Mouse (Mus musculus): Measurements from ENCODE around the gene Unc119.
A peak's percentile ranks its signal among the peaks of the same experiment; 100 is the strongest.

The Unc119 gene

DNA sequence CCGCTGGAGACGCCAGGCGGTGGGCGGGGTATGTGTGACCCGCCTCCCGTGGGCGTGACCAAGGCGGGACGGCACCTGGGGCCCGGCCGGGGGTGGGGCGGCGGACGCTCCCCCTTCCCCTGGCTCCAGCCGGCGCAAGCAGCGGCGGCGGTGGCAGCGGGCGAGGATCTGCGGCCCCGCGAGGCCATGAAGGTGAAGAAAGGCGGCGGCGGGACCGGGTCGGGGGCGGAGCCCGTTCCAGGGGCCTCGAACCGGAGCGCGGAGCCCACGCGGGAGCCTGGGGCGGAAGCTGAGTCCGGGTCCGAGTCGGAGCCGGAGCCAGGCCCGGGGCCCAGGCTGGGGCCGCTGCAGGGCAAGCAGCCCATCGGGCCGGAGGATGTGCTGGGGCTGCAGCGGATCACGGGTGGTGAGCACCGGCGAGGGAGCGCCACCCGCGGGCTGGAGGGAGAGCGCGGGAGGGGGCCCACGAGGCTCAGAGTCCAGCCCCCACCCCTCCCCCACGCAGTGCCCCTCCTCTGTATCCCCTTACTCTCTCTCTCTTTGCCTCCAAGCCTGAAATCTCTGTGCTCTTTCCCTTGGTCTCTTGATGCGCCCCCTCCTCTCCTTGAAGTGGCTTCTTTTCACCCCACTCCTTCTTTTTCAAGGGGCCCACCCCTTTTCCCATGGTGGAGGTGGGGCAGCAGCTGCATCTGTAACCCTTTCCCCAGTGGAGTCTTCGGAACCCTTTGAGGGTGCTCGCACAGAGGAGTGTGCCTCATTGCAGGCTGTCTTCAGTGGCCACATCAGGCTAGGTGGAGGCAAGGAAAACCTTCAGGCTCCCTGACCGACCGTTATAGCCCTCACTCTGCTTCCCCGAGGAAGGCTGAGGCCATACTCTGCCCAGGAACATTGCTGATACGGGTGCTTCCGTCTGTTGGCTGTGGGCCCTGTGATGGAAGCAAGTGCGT, at the start of gene Unc119:
TSS of gene Unc119 (plus strand) at position 102 of the 947 bp plus-strand sequence.
- peak; percentile 74 to 84 for DNase-seq (ENCODE audit: low spot score in 2 of 2)

- no peak for DNase-seq (ENCODE audit: low spot score in 2 of 2)
These were observed 48.7 kb upstream of the Unc119 start for GRCm38 (mm10) chr11:78294585-78294984.

GRCm38 (mm10) chr11:78300917-78301316, 42.4 kb upstream of the Unc119 start:
- no peak for DNase-seq (ENCODE audit: low spot score in 2 of 2)

GRCm38 (mm10) chr11:78301357-78302084, 41.8 kb upstream of the Unc119 start, which contains the start of gene Spag5:
Gene Spag5, plus strand, starts transcription at chr11:78301529.
- peak; percentile 88 to 93 for DNase-seq (ENCODE audit: low spot score in 2 of 2)

DNA sequence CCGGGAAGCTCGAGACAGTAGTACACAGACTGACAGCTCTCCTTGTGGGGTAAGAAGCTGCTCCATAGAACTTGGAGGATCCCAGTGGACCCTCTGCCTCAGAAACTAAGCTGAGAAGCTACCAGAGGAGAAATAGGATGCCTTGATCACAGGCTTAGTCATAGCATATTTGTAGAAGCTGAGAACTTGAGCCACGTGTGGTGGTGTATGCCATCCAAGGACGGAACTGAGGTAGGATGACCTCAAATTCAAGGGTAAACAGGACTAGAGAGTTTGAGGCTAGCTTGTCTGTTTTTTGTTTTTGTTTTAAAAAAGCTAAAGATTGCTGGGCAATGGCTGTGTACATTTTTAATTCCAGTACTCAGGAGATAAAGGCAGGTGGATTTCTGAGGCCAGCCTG, 38.0 kb upstream of the Unc119 start:
- no peak for DNase-seq (ENCODE audit: low spot score in 2 of 2)

GRCm38 (mm10) chr11:78310861-78311511, 32.3 kb upstream of the Unc119 start:
- no peak for DNase-seq (ENCODE audit: low spot score in 2 of 2)

- DNase-seq (ENCODE audit: low spot score in 2 of 2) = no peak
These were observed 29.6 kb upstream of the Unc119 start for GRCm38 (mm10) chr11:78313662-78314061.

- DNase-seq (ENCODE audit: low spot score in 2 of 2) = no peak
These were observed 24.9 kb upstream of the Unc119 start for GRCm38 (mm10) chr11:78318411-78318810.

DNA sequence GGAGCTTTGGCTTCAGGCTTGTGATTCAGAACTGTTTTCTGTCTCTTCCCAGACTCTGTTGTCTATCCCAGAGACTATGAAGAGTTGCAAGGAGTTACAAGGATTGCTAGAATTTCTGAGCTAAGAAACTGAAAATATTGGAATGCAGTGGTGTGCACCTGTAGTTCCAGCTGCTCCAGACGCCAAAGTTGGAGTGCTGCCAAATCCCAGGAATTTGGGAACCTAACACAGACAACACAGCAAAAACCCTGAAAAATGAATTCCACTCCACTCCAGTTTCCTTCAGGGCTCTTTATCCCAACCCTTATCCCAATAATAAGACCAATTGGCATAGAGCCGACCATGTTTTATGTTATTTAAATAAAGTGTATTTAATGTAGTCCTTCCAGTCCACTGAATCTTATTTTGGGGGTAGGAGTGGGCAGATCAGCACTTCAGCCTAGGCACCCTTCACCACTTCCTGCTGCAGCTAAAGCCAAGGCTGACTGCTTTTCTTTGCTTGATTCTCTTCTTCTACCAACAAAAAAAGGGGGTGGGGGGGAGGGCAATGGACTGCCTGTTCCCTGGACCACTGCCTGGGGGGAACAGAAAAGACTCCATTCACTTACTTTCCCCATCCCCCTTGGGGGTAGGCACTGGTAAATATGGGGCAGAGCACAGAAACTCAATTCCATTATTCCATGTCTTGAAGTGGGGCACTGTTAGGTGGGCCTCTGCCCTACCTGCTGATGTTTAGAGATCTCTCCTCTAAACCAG, 21.0 kb upstream of the Unc119 start:
- DNase-seq (ENCODE audit: low spot score in 2 of 2) = no peak

GRCm38 (mm10) chr11:78322860-78323259, 20.4 kb upstream of the Unc119 start, which contains the start of gene Aldoc:
Gene Aldoc, plus strand, starts transcription at chr11:78322968.
- peak; percentile 57 to 87 for DNase-seq (ENCODE audit: low spot score in 2 of 2)

- no peak for DNase-seq (ENCODE audit: low spot score in 2 of 2)
These were observed 19.1 kb upstream of the Unc119 start for GRCm38 (mm10) chr11:78324000-78324785.

DNA sequence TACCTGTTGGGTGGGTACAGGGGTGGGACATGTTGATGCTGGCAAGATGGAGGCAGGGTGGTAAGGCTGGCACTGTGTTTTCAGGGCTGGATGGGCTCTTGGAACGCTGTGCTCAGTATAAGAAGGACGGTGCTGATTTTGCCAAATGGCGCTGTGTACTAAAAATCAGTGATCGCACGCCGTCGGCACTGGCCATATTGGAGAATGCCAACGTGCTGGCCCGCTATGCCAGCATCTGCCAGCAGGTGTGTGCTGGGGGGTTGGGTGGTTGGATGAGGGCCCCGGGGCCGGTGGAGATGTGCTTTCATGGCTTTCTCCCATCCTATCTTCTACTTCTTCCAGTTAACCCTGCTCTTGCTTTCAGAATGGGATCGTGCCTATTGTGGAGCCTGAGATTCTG, 18.3 kb upstream of the Unc119 start:
- no peak for DNase-seq (ENCODE audit: low spot score in 2 of 2)

- no peak for DNase-seq (ENCODE audit: low spot score in 2 of 2)
These were observed 16.1 kb upstream of the Unc119 start for GRCm38 (mm10) chr11:78327215-78327614.

GRCm38 (mm10) chr11:78327634-78328511, 15.4 kb upstream of the Unc119 start, which contains the start of gene Pigs:
Gene Pigs, plus strand, starts transcription at chr11:78328415.
- peak; percentile 96 to 99 for DNase-seq (ENCODE audit: low spot score in 2 of 2)

- DNase-seq (ENCODE audit: low spot score in 2 of 2) = no peak
These were observed 14.7 kb upstream of the Unc119 start for GRCm38 (mm10) chr11:78328512-78329056.

- no peak for DNase-seq (ENCODE audit: low spot score in 2 of 2)
These were observed 10.6 kb upstream of the Unc119 start for GRCm38 (mm10) chr11:78332676-78333075.

DNA sequence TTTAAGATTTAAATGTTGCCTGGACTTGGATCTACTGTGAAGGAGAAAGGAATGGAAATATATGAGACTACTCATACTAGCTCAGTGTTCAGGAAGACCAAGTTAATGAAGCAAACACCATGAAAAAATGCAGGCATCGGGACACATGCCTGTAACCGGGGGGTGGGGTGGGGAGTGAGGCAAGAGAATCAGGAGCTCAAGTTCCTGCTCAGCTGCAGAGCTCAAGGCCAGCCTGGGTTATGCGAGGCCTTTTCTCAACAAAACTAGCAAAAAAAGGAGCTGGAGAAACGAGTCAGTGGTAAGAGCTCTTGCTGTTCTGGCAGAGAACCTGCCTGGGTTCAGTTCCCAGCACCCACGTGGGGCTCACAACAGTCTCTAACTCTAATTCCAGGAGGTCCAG, 9.3 kb upstream of the Unc119 start:
- no peak for DNase-seq (ENCODE audit: low spot score in 2 of 2)

DNA sequence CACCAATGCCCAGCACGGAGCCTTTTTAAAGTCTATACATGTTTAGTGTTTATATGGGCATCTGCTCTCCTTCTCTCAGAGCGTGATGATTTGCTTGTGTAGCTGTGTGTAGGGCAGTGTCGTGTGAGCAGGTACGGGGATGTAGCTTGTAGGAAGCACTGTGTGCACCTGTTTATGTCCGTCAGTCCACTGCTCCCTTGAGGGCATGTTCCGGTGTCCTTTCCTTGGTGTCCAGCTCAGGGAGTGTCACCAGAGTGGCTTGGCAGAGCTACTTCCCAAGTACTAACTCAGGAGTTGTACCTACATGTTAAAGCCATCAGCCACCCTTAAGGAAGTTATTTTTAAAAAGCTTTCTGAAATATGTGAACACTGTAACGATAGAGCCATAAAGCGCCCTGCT, 6.2 kb upstream of the Unc119 start:
- no peak for DNase-seq (ENCODE audit: low spot score in 2 of 2)

DNA sequence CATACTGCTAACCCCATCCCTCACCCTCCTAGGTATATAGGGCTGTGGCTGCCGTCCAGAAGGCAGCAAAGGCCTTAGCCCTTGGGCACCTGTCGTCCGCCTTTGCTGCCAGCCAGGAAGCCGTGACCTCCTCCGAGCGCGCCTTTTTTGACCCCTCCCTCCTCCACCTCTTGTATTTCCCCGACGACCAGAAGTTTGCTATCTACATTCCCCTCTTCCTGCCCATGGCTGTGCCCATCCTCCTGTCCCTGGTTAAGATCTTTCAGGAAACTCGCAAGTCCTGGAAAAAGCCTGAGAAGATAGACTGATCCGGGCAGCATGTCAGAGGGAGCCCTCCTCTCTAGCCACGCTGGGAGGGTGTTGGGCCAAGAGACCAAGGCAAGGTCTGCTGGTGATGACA, 1.6 kb upstream of the Unc119 start:
- DNase-seq (ENCODE audit: low spot score in 2 of 2) = no peak
